Mouse (Mus musculus) E14TG2a.4 (cell line): ENCODE measurements around the gene Ctns.

Experiments
- H3K27me3 ChIP-seq: 2 replicates; pipeline ENCODE4 v1.6.1; 2014; ENCODE audit warnings: low read length, control low read depth; ENCODE audit not compliant: insufficient read depth
- H3K36me3 ChIP-seq: 2 replicates; pipeline ENCODE4 v1.6.1; 2014; ENCODE audit warnings: low read length, control low read depth; ENCODE audit not compliant: insufficient read depth
- H3K4me1 ChIP-seq: replicated peaks from 2 replicates; pipeline ENCODE4 v1.6.1; 2014; ENCODE audit warnings: low read depth, low read length, control low read depth
- H3K4me3 ChIP-seq: replicated peaks from 2 replicates; pipeline ENCODE4 v1.5.1; 2014; ENCODE audit warnings: mild to moderate bottlenecking, low read length
- H3K9me3 ChIP-seq: 2 replicates; pipeline ENCODE4 v1.6.1; 2014; ENCODE audit warnings: low read length, control low read depth
- CTCF ChIP-seq: conservative IDR thresholded peaks from 2 replicates; pipeline ENCODE4 v1.5.1; 2014; ENCODE audit warnings: low read length
- NANOG ChIP-seq: IDR thresholded peaks from 2 replicates; pipeline ENCODE4 v1.6.1; 2014; ENCODE audit warnings: borderline replicate concordance, low read length, mixed read lengths
- POU5F1 ChIP-seq: IDR thresholded peaks from 2 replicates; pipeline ENCODE4 v1.6.1; 2014; ENCODE audit warnings: low read length, borderline replicate concordance

Ctns gene

GRCm38 (mm10) chr11:73198603-73199229 lies at the start of gene Ctns:
TSS of gene Ctns (minus strand) at chr11:73199042.
- Histone ChIP-seq H3K4me3 (peak within 1 kb of the TSS; percentile 95), H3K4me1 (peaks cover 17% of the 10 kb centered on the region), H3K27me3 (no peaks in the 10 kb centered on the region), H3K9me3 (no peaks in the 10 kb centered on the region), H3K36me3 (peaks cover 13% of the 10 kb centered on the region; the same call in 1 of the 2 replicates)
- TF ChIP-seq CTCF (no peak), NANOG (no peak)

- H3K4me1 ChIP-seq, result no peaks in the 10 kb centered on the region
- no peaks in the 10 kb centered on the region for H3K36me3 ChIP-seq
- H3K27me3 ChIP-seq, result peaks cover 15% of the 10 kb centered on the region; the same call in 1 of the 2 replicates
- H3K4me3 ChIP-seq, result no peak overlapping the region
- no peaks in the 10 kb centered on the region for H3K9me3 ChIP-seq
- TF ChIP-seq CTCF (no peak), POU5F1 (no peak), NANOG (no peak)
These were observed 43.9 kb upstream of the Ctns start for GRCm38 (mm10) chr11:73242777-73243176.

- no peaks in the 10 kb centered on the region for H3K4me1 ChIP-seq
- H3K9me3 ChIP-seq, result no peaks in the 10 kb centered on the region
- H3K4me3 ChIP-seq, result no peak overlapping the region
- H3K36me3 ChIP-seq, result no peaks in the 10 kb centered on the region
- no peak for TF ChIP-seq NANOG
- TF ChIP-seq CTCF, result no peak
- TF ChIP-seq POU5F1, result no peak
- H3K27me3 ChIP-seq, result peaks cover 13% of the 10 kb centered on the region; the same call in 1 of the 2 replicates
These were observed 43.4 kb upstream of the Ctns start for GRCm38 (mm10) chr11:73242199-73242598.

DNA sequence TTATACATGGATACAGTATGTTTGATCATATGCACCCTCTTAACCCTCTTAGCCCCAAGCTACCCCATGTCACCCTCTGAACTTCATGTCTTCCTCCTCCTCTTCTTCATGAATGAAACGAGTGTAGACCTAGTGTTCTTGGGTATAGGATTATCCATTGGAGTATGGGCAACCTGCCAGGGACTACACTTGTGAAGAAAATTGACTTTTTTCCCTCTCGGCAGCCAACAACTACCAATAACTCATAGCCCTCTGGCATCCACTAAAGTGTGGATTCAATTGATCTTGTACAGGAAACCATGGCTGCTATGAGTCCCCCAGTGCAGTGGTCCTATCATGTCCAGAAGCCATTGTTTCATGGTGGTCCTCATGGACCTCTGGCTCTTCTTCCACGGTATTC lies 37.9 kb upstream of the Ctns start:
- Histone ChIP-seq H3K9me3 (no peaks in the 10 kb centered on the region), H3K4me3 (no peak overlapping the region), H3K4me1 (no peaks in the 10 kb centered on the region), H3K36me3 (no peaks in the 10 kb centered on the region), H3K27me3 (peaks cover 13% of the 10 kb centered on the region; the same call in 1 of the 2 replicates)
- TF ChIP-seq CTCF (no peak), NANOG (no peak), POU5F1 (no peak)

DNA sequence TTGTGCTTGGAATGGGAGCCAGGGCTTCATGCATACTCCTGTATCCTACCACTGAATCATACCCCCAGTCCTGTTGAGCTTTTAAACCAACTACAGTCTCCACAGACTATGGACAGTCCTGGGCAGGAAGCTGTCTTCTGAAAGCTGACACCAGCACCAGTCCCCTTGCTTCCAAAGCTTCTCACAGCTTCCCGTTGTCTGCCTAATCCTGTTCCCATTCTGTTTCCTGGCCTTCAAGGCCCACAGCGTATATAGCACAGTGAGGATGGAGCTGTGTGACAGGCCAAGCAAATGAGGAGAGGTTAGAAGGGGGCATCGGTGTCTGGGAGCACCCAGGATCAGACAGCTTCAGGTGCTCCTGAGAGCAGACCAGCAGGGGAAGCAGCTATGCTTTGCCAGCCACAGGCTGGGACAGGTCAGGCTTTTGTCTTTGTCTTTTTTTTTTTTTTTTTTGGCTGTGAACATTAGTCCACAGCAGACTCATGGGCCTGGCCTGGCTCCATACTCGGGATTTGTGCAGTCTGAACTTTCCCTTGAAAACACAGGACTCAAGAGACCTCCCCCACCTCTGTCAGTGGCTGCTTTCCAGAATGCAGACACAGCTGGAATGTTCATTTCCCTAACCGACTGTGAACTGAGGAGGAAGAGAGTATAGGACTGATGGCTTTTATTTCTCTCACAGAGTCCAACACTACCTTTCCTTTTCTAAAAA lies 37.3 kb upstream of the Ctns start:
- no peak overlapping the region for H3K4me3 ChIP-seq
- no peaks in the 10 kb centered on the region for H3K4me1 ChIP-seq
- H3K9me3 ChIP-seq, result no peaks in the 10 kb centered on the region
- peaks cover 13% of the 10 kb centered on the region; the same call in 1 of the 2 replicates for H3K27me3 ChIP-seq
- no peaks in the 10 kb centered on the region for H3K36me3 ChIP-seq
- TF ChIP-seq NANOG (no peak), POU5F1 (no peak)

- no peak for TF ChIP-seq CTCF
- no peak for TF ChIP-seq POU5F1
- no peak for TF ChIP-seq NANOG
- H3K9me3 ChIP-seq, result no peaks in the 10 kb centered on the region
- H3K36me3 ChIP-seq, result no peaks in the 10 kb centered on the region
- no peaks in the 10 kb centered on the region for H3K4me1 ChIP-seq
- H3K4me3 ChIP-seq, result no peak within 1 kb of the TSS
- H3K27me3 ChIP-seq, result 0 out of 2 replicates have a peak, but pooled peaks cover 3% of the 10 kb centered on the region
These were observed 35.1 kb upstream of the Ctns start, which contains the start of gene Trpv1 for GRCm38 (mm10) chr11:73233992-73234391. TSS of gene Trpv1 (plus strand) at chr11:73234292.

DNA sequence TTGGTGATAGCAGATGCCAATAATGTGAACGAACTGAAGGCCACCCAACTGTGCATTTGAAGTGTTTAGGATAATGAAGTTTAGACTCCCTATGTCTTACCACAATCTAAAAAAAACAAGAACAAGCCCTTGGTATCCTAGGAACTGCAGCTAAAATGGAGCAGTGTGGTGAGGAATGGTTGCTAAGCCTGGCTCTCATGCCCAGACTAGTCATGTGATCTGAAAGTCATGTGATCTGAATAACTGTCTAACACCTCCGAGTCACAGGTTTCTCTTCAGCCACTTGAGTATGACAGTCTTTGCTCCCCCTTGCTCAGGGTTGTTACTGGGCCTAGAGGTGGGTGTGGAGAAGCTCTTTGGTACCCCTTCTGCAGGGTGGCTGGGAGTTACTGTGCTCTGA lies 33.7 kb upstream of the Ctns start:
- Histone ChIP-seq H3K36me3 (no peaks in the 10 kb centered on the region), H3K4me3 (no peak overlapping the region), H3K9me3 (no peaks in the 10 kb centered on the region), H3K27me3 (peaks cover 6% of the 10 kb centered on the region; the same call in 1 of the 2 replicates), H3K4me1 (no peaks in the 10 kb centered on the region)
- no peak for TF ChIP-seq CTCF

- H3K36me3 ChIP-seq, result no peaks in the 10 kb centered on the region
- no peaks in the 10 kb centered on the region for H3K9me3 ChIP-seq
- TF ChIP-seq CTCF (no peak), NANOG (no peak), POU5F1 (no peak)
- H3K4me3 ChIP-seq, result no peak overlapping the region
- no peaks in the 10 kb centered on the region for H3K4me1 ChIP-seq
- peaks cover 13% of the 10 kb centered on the region; the same call in 1 of the 2 replicates for H3K27me3 ChIP-seq
These were observed 31.2 kb upstream of the Ctns start for GRCm38 (mm10) chr11:73230081-73230480.
